Mouse (Mus musculus): ENCODE measurements around the gene Gnas. TPM values are rescaled to one million over a fixed set of nuclear protein-coding genes. Genes with fewer than 3 reads are reported as not detected.

Gene Gnas
- polyA plus RNA-seq, 1 experiment from 2014 or later, result 565 TPM

DNA sequence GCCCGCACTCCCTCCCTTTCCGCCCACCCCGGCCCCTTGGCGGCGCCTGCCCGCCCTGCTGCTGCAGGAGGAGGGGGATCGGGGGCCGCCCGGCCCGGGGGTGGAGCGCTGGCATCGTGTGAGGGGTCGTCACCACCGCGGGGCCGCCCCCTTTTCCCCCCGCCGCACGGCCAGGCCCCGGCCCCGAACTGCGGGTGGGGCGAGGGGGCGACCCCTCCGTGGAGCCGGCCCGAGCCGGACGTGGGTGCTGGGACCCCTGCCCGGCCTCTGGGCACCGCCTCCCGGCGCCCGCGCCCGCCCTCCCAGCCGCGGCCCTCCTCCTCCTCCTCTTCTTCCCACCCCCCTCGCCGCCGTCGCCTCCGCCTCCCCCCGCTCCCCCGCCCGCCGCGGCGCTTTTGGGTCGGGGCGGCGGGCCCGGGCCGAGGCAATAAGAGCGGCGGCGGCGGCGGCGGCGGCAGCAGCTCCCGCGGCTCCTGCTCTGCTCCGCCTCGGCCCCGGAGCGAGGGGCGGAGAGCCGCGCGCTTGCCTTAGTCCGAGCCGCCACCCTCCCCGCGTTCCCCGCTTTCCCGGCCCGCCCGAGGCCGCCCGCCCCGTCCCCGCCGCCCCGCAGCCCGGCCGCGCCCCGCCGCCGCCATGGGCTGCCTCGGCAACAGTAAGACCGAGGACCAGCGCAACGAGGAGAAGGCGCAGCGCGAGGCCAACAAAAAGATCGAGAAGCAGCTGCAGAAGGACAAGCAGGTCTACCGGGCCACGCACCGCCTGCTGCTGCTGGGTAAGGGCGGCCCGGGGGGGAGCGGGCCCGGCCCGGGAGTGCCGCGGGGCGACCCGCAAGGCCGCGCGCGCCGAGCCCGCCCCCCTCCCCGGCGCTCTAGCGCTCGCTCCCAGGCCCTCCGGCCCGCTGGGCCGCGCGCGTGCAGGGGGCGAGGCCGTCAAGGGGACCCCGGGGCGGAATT lies 45.8 kb downstream of the Gnas start:
- peak; percentile 62 for ATAC-seq
- Histone ChIP-seq H3K27me3 (replicated peaks) (0 out of 2 replicates have a peak, but pooled peaks cover 7% of the 10 kb centered on the region), H3K4me3 (peak overlapping the region; percentile 97), H3K27ac (peak overlapping the region; percentile 92), H3K4me1 (peaks cover 57% of the 10 kb centered on the region), H3K9ac (peak overlapping the region; percentile 98), H3K9me3 (replicated peaks) (0 out of 2 replicates have a peak, but pooled peaks cover 12% of the 10 kb centered on the region), H3K36me3 (peaks cover 16% of the 10 kb centered on the region), H3K4me2 (peak overlapping the region; percentile 100)
- WGBS (ENCODE audit: insufficient replicate concordance), result 2% methylated on average over 82 of the region's 131 CpGs

DNA sequence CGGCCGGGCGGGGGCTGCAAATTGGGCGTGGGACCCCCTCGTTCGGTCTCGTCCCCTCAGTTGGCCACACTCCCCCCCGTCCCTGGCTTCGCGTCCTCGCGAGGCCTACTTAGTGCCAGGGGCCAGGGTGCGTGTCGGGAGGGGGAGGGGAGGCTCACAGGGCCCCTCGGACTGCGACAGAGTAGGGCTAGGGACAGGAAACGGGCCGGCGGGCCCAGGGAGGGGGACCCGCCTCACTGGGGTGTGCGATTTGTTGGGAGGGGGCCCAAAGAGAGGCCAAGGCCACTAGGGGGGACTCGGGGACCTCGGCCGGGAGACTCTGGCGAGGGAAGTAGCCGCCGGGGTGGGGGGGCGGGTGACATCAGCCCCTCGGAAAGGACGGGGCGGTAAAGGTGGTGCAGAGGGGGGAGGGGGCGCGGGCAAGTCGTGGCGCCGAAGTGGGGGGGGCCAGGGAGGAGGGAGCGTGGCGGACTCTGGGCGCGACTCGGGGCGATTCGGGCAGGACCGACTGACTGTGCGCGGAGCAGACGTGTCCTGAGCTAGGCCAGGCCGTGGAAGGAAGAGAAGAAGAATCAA lies 46.6 kb downstream of the Gnas start:
- Histone ChIP-seq H3K4me3 (peak overlapping the region; percentile 97), H3K4me1 (peaks cover 65% of the 10 kb centered on the region), H3K9me3 (replicated peaks) (0 out of 2 replicates have a peak, but pooled peaks cover 12% of the 10 kb centered on the region), H3K9ac (peak overlapping the region; percentile 98), H3K27me3 (replicated peaks) (0 out of 2 replicates have a peak, but pooled peaks cover 7% of the 10 kb centered on the region), H3K27ac (peak overlapping the region; percentile 92), H3K36me3 (peaks cover 23% of the 10 kb centered on the region), H3K4me2 (peak overlapping the region; percentile 100)
- peak; percentile 59 for ATAC-seq
- WGBS (ENCODE audit: insufficient replicate concordance), result 1% methylated on average over 47 of the region's 48 CpGs

DNA sequence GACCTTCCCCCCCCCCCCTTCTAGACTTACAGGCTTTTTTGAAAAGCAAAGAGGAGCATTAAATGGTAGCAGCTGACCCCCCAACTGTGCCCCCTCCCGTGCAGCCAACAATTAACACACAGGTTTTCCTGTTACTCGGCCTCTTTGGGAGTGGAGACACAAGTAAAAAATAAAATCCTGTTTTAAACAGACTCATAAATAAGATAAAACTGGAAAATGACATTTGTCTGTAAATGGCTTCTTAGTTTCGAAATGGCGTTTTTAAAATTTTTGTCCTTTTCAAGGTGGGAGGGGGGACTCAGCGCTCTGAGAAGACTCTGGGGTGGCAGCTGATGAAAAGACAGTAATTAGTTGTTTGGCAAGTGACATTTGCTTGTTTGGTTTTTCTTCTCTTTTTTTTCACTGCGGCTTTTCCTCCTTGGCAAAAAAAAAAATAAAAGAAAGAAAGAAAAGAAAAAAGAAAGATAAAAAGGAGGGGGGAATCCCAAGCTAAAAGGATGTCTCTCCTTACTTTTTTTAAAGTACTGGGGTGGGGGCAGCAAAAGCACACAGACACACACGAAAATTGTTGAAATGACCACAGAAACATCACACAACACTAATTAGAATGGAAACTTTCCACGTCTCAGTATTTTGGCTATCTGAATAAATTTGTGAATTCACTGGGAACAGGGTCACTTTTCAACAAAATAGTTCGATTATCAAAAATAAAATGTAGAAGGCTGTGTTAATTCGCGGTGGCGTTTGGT lies 47.3 kb downstream of the Gnas start:
- Histone ChIP-seq H3K9ac (peak overlapping the region; percentile 98), H3K4me3 (peak overlapping the region; percentile 97), H3K27me3 (replicated peaks) (0 out of 2 replicates have a peak, but pooled peaks cover 7% of the 10 kb centered on the region), H3K36me3 (peaks cover 30% of the 10 kb centered on the region), H3K4me1 (peaks cover 71% of the 10 kb centered on the region), H3K4me2 (peak overlapping the region; percentile 100), H3K27ac (peak overlapping the region; percentile 92), H3K9me3 (replicated peaks) (0 out of 2 replicates have a peak, but pooled peaks cover 12% of the 10 kb centered on the region)
- no peak for ATAC-seq
- WGBS (ENCODE audit: insufficient replicate concordance), result 32% methylated on average over 12 of the region's 12 CpGs

DNA sequence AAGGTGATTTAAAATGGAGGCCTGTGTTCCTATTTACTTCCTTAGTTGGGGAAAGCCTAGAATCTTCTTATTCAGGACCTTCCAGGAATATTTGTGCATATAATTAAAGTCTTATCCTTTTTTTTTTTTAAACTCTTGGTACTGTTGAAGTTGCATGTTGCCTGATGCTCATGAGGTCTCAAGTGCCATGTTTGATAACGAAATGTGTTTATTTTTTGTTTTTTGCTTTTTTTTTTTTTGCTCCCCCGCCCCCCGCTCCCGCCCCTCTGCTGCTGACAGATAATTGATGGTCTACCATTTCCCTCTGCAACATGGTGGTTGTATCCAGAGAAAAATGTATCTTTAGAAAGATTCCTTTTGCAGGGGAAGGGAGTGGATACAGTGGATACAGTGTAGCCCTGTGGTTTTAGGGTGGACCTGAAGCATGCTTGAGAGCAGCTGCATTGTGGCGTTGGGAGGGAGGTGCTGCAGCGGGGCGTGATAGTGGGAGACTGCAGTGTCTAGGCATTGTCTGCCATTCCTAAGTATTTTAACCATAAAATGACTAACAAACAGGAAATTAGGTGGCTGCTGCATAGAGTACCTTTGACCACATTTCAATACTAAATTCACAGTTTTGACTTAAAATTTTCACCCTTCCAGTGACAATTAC lies 49.2 kb downstream of the Gnas start:
- Histone ChIP-seq H3K4me3 (peak overlapping the region; percentile 11; the same call in 1 of the 2 replicates), H3K9me3 (replicated peaks) (0 out of 2 replicates have a peak, but pooled peaks cover 5% of the 10 kb centered on the region), H3K4me1 (peaks cover 84% of the 10 kb centered on the region), H3K36me3 (peaks cover 47% of the 10 kb centered on the region), H3K27ac (0 out of 2 replicates have a peak overlapping the region, but pooled peaks have one; percentile 22), H3K27me3 (replicated peaks) (0 out of 2 replicates have a peak, but pooled peaks cover 6% of the 10 kb centered on the region), H3K4me2 (peak overlapping the region; percentile 100), H3K9ac (no peak overlapping the region)
- WGBS (ENCODE audit: insufficient replicate concordance), result 19% methylated on average over 7 of the region's 7 CpGs
- ATAC-seq, result no peak

DNA sequence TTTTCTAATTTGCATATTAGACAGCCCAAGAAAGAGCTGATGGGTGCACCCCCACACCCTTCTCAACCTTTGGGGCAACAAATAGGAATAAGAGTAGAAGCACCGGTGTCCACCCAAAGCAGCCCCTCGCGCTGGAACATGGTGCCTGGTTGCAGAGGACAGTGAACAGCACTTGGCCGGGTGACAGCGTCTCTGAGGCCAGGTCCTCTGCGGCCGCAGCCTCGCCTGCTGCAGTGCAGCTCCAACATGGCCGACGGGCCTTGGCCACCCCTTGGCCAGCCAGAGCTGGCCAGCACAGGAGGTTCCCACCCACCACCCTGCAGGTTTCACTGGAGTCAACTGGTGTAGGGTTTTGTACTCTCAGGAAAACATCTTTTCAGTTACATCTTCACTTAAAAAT lies 50.3 kb downstream of the Gnas start:
- no peaks in the 10 kb centered on the region for H3K9me3 ChIP-seq (replicated peaks)
- no peaks in the 10 kb centered on the region for H3K27me3 ChIP-seq (replicated peaks)
- H3K4me1 ChIP-seq, result peaks cover 85% of the 10 kb centered on the region
- H3K4me2 ChIP-seq, result peak overlapping the region; percentile 25; the same call in 1 of the 2 replicates
- no peak overlapping the region for H3K27ac ChIP-seq
- no peak for ATAC-seq
- H3K36me3 ChIP-seq, result peaks cover 57% of the 10 kb centered on the region
- no peak overlapping the region for H3K4me3 ChIP-seq
- no peak overlapping the region for H3K9ac ChIP-seq
- WGBS (ENCODE audit: insufficient replicate concordance), result 75% methylated on average over 10 of the region's 10 CpGs

DNA sequence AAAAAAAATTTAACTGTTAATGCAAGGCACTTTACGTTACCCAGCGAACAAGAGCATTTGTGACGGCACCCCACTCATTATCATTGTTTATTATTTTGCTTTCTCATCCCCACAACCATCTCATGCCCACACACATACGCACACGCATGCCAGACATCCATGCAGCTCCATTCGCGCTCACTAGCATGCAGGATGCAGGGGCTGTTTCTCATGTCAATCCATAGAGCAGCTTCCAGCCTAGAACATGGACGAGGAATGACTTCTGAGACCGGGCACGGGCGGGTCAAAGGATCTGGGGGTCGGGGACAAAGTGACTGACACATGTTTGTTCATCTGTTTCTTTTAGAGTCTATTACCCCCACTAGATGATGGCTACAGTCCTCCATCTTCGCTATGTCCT lies 53.2 kb downstream of the Gnas start:
- no peak overlapping the region for H3K4me2 ChIP-seq
- H3K27me3 ChIP-seq (replicated peaks), result no peaks in the 10 kb centered on the region
- H3K36me3 ChIP-seq, result peaks cover 80% of the 10 kb centered on the region
- H3K4me3 ChIP-seq, result no peak overlapping the region
- H3K9ac ChIP-seq, result no peak overlapping the region
- H3K27ac ChIP-seq, result no peak overlapping the region
- H3K9me3 ChIP-seq (replicated peaks), result no peaks in the 10 kb centered on the region
- ATAC-seq, result no peak
- H3K4me1 ChIP-seq, result peaks cover 96% of the 10 kb centered on the region
- 81% methylated on average over 13 of the region's 13 CpGs for WGBS (ENCODE audit: insufficient replicate concordance)

DNA sequence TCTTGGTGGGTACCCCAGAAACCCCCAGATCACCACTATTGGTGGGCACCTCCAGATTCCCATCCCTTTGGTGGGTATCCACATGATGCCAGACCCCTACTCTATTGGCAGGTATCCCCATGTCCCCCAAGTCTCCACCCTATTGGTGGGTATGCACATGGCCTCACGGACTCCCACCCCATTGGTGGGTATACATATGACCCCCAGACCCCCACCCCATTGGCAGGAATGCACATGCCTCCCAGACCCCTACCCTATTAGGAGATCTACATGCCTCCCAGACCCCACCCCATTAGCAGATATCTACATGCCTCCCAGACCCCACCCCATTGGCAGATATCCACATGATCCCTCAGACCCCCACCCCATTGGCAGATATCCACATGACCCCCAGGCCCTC lies 55.6 kb downstream of the Gnas start:
- ATAC-seq, result peak; percentile 20; the same call in 1 of the 2 replicates
- 69% methylated on average over 1 of the region's 1 CpGs for WGBS (ENCODE audit: insufficient replicate concordance)
- Histone ChIP-seq H3K4me1 (peaks cover 93% of the 10 kb centered on the region), H3K27me3 (replicated peaks) (no peaks in the 10 kb centered on the region), H3K4me3 (no peak overlapping the region), H3K9me3 (replicated peaks) (no peaks in the 10 kb centered on the region), H3K4me2 (no peak overlapping the region), H3K27ac (no peak overlapping the region), H3K9ac (no peak overlapping the region), H3K36me3 (peaks cover 91% of the 10 kb centered on the region)

DNA sequence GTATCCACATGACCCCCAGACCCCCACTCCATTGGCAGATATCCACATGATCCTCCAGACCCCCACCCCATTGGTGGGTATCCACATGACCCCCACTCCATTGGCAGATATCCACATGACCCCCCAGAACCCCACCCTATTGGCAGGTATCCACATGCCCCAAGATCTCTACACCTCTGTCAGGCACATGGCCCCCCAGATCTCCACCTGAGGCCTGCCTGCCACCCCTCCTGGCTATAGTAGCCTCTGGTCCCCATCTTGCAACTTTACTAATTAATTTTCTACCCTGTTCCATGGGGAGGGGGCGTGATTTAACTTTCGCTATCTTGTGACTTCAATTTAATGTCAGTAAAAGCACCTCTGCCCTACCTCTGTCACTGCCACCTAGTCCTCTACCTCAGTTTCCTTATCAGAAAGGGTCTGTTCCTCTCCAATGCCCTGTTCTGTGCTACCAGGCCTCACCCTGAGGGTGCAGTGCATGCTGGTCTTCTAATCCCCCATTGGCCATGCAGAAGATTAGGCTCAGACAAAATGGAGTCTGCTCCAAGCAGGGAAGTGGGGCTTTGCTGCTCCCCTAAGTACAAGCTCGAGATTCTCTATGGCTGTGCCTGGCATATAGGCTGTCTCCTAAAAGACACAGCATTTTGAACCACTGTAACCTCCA lies 56.2 kb downstream of the Gnas start:
- no peaks in the 10 kb centered on the region for H3K9me3 ChIP-seq (replicated peaks)

DNA sequence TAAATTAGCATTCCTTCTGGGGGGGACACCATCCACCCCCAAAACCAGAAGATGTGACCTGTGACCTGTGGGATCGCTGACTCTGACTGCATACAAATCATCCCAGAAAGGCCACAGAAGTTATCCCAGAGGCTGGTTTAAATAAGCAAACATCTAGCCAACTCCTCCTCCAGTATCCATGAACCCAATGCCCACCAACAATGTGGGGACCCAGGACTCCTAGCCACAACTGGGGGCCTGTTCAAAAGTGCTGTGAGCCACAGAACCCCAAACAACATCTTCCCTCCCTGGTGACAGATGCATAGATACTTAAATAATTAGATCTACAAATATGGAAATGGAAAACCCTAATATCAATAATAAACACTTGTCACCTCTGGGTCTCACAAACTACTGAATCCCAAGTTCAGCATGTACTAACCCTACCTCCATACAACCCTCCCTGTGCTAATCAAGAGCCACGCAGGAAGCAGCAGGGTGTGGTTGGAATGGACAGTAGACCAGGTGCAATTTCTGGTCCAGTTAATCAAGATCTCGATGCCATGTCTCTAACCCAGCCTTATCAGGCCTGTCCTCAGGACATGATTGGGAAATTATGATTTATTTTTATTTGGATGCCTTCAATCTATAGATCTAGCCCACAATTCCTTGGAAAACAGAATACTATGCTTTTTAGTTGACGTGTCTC lies 56.9 kb downstream of the Gnas start:
- no peak overlapping the region for H3K4me3 ChIP-seq
- H3K4me2 ChIP-seq, result no peak overlapping the region
- no peak overlapping the region for H3K27ac ChIP-seq
- ATAC-seq, result no peak
- WGBS (ENCODE audit: insufficient replicate concordance), result 60% methylated on average over 4 of the region's 4 CpGs
- no peaks in the 10 kb centered on the region for H3K27me3 ChIP-seq (replicated peaks)
- H3K4me1 ChIP-seq, result peaks cover 80% of the 10 kb centered on the region
- no peaks in the 10 kb centered on the region for H3K9me3 ChIP-seq (replicated peaks)
- H3K36me3 ChIP-seq, result peaks cover 93% of the 10 kb centered on the region
- no peak overlapping the region for H3K9ac ChIP-seq

More for the DNA sequence above, 56.2 kb downstream of the Gnas start:
- H3K27ac ChIP-seq, result no peak overlapping the region; the same call in 1 of the 2 replicates
- H3K27me3 ChIP-seq (replicated peaks), result no peaks in the 10 kb centered on the region
- no peak overlapping the region for H3K4me2 ChIP-seq
- H3K36me3 ChIP-seq, result peaks cover 92% of the 10 kb centered on the region
- 82% methylated on average over 3 of the region's 3 CpGs for WGBS (ENCODE audit: insufficient replicate concordance)
- no peak overlapping the region for H3K4me3 ChIP-seq
- H3K9ac ChIP-seq, result no peak overlapping the region
- no peak for ATAC-seq
- H3K4me1 ChIP-seq, result peaks cover 87% of the 10 kb centered on the region

DNA sequence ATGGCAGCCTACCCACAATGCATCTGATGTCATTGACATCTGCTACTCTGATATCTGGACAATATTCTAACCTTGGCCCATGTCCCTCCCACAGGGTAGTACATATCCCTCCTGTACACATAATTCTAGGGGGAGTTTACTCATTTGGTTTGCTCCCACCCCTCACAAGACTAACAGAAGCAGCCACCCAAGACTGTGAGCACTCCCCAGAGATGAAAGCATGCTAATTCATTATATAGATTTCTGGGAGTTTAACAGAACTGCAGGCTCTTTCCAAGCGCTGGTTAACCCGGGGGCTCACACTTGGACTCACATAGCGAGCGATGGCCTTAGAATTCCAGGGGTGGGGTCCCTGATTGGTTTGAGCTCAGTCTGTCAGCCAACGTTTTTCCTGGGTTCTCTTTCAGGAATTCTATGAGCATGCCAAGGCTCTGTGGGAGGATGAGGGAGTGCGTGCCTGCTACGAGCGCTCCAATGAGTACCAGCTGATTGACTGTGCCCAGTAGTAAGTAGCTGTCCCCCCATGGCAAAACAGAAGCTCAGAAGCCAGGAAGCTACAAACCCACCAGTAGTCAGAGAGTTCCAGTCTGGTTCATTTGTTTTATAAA lies 58.8 kb downstream of the Gnas start:
- ATAC-seq, result no peak
- Histone ChIP-seq H3K36me3 (peaks cover 89% of the 10 kb centered on the region), H3K27ac (peak overlapping the region; percentile 20; the same call in 1 of the 2 replicates), H3K4me3 (no peak overlapping the region), H3K4me2 (no peak overlapping the region), H3K4me1 (peaks cover 64% of the 10 kb centered on the region), H3K27me3 (replicated peaks) (no peaks in the 10 kb centered on the region), H3K9me3 (replicated peaks) (no peaks in the 10 kb centered on the region), H3K9ac (no peak overlapping the region)
- WGBS (ENCODE audit: insufficient replicate concordance), result 75% methylated on average over 8 of the region's 8 CpGs

Measured in liver, embryonic 12.5 days (tissue).